8 mouse cellular contexts compared by ENCODE assay signal in genomic region chr7:121981307-121981871, GRCm38 (mm10). TPM values are rescaled to one million over a fixed set of nuclear protein-coding genes. Genes with fewer than 3 reads are reported as not detected.
A peak's percentile ranks its signal among the peaks of the same experiment; 100 is the strongest.
DNase-seq lines count a peak whose midpoint lies in the region; ATAC-seq lines count a peak whose summit lies in the region.

Gene Cog7, minus strand, starts transcription at chr7:121981711.

- no peaks in the 10 kb centered on the region for H3K9me3 ChIP-seq in heart, embryonic 13.5 days
- no peaks in the 10 kb centered on the region for H3K9me3 ChIP-seq in liver, embryonic 12.5 days (replicated peaks)
- H3K9me3 ChIP-seq in stomach, embryonic 15.5 days: no peaks in the 10 kb centered on the region

- H3K4me2 ChIP-seq in heart, embryonic 13.5 days: peak within 1 kb of the TSS; percentile 77
- H3K4me2 ChIP-seq in liver, embryonic 12.5 days: peak within 1 kb of the TSS; percentile 81
- peak within 1 kb of the TSS; percentile 69 for H3K4me2 ChIP-seq in stomach, embryonic 15.5 days

- peaks cover 15% of the 10 kb centered on the region for H3K36me3 ChIP-seq in heart, embryonic 13.5 days
- peaks cover 9% of the 10 kb centered on the region for H3K36me3 ChIP-seq in liver, embryonic 12.5 days
- no peaks in the 10 kb centered on the region for H3K36me3 ChIP-seq in stomach, embryonic 15.5 days

- H3K4me3 ChIP-seq in brown adipose tissue, adult 24 weeks (ENCODE audit: insufficient read depth, low read depth, low read length): peak within 1 kb of the TSS; percentile 95
- H3K4me3 ChIP-seq in heart, embryonic 13.5 days: peak within 1 kb of the TSS; percentile 83
- peak within 1 kb of the TSS; percentile 86 for H3K4me3 ChIP-seq in liver, embryonic 12.5 days
- H3K4me3 ChIP-seq in stomach, embryonic 15.5 days (replicated peaks): peak within 1 kb of the TSS; percentile 80

- H3K27ac ChIP-seq in brown adipose tissue, adult 24 weeks (replicated peaks; ENCODE audit: low read depth, low read length): no peak within 1 kb of the TSS
- H3K27ac ChIP-seq in heart, embryonic 13.5 days (replicated peaks): no peak within 1 kb of the TSS
- H3K27ac ChIP-seq in liver, embryonic 12.5 days: peak within 1 kb of the TSS; percentile 68
- no peak within 1 kb of the TSS for H3K27ac ChIP-seq in stomach, embryonic 15.5 days

- under 1% methylated on average over 55 of the region's 55 CpGs for WGBS in heart, embryonic 13.5 days
- 1% methylated on average over 55 of the region's 55 CpGs for WGBS in liver, embryonic 12.5 days (ENCODE audit: insufficient replicate concordance)
- under 1% methylated on average over 55 of the region's 55 CpGs for WGBS in stomach, embryonic 15.5 days

- DNase-seq in CD4-positive, CD25-positive, alpha-beta regulatory T cell, adult 2 months (ENCODE audit: low read depth, low spot score): peak; percentile 96
- peak; percentile 30 for DNase-seq in fat pad, adult 2 months (ENCODE audit: extremely low read depth, low read depth, low spot score)
- DNase-seq in kidney, postnatal 10 days: peak; percentile 96
- DNase-seq in natural killer cell, adult 2 months (ENCODE audit: low spot score in 2 of 2): peak; percentile 84 to 89

- peak; percentile 62; the same call in 1 of the 2 replicates for ATAC-seq in heart, embryonic 13.5 days (ENCODE audit: extremely low read depth, insufficient number of reproducible peaks, low FRiP score, low TSS enrichment)
- ATAC-seq in liver, embryonic 12.5 days: peak; percentile 86
- peak; percentile 90 for ATAC-seq in stomach, embryonic 15.5 days (ENCODE audit: insufficient read depth, low FRiP score, low read depth)

- H3K9ac ChIP-seq in heart, embryonic 13.5 days: peak within 1 kb of the TSS; percentile 91
- H3K9ac ChIP-seq in liver, embryonic 12.5 days: peak within 1 kb of the TSS; percentile 88
- peak within 1 kb of the TSS; percentile 71 for H3K9ac ChIP-seq in stomach, embryonic 15.5 days

- peaks cover 3% of the 10 kb centered on the region; the same call in 1 of the 2 replicates for H3K4me1 ChIP-seq in brown adipose tissue, adult 24 weeks (ENCODE audit: control insufficient read depth, insufficient read depth, insufficient read length, low read length)
- H3K4me1 ChIP-seq in heart, embryonic 13.5 days: peaks cover 13% of the 10 kb centered on the region
- peaks cover 18% of the 10 kb centered on the region for H3K4me1 ChIP-seq in liver, embryonic 12.5 days
- H3K4me1 ChIP-seq in stomach, embryonic 15.5 days: 0 out of 2 replicates have a peak, but pooled peaks cover 3% of the 10 kb centered on the region

- H3K27me3 ChIP-seq in heart, embryonic 13.5 days (replicated peaks): no peaks in the 10 kb centered on the region
- H3K27me3 ChIP-seq in liver, embryonic 12.5 days (replicated peaks): no peaks in the 10 kb centered on the region
- H3K27me3 ChIP-seq in stomach, embryonic 15.5 days (replicated peaks): no peaks in the 10 kb centered on the region

RNA-seq across cellular contexts. Expression of gene Cog7, which starts in this region (rescaled TPM):
- 16.1 and 16.3 TPM in 2 replicates for polyA plus RNA-seq in brown adipose tissue, adult 24 weeks (2012; ENCODE audit: insufficient read depth, insufficient read length, missing spikeins)
- polyA plus RNA-seq in heart, embryonic 13.5 days (2015; fragmentation: Nextera tagmentation; extraction: Ambion mirVana): 17.3 and 18.2 TPM in 2 replicates
- 15.1 and 16.7 TPM in 2 replicates for polyA plus RNA-seq in liver, embryonic 12.5 days (2016; fragmentation: Nextera tagmentation; extraction: Ambion mirVana)
- 21.2 and 25.0 TPM in 2 replicates for polyA plus RNA-seq in stomach, embryonic 15.5 days (2015; fragmentation: Nextera tagmentation; extraction: Ambion mirVana)

Comparison
In these comparisons a context has a peak if more than half of its experiments do, and no peak if none do; other contexts are left out.
1. DNase-seq: peak in every context shown above with its lines; median percentile 96 in CD4-positive, CD25-positive, alpha-beta regulatory T cell, adult 2 months; 96 in kidney, postnatal 10 days; 86 in natural killer cell, adult 2 months; 30 in fat pad, adult 2 months.